15 mouse cellular contexts compared by ENCODE assay signal in genomic region chr2:44849666-44850065, GRCm38 (mm10).
"Had no signal": no experiment of that assay in that cellular context is flagged by ENCODE, and none has a peak within 500 bp of the region (broad histone marks: within the 10 kb centered on the region; RNA-seq: fewer than 3 reads in every experiment).

No protein-coding gene starts in this region.

- H3K4me3 ChIP-seq: neural tube, embryonic 15.5 days; stomach, embryonic 15.5 days had no signal

- H3K4me1 ChIP-seq: neural tube, embryonic 15.5 days; stomach, embryonic 15.5 days had no signal

- DNase-seq: retina, postnatal 1 day; right cerebral cortex, adult 18-20 months; right cerebral cortex, postnatal 14 days; right cerebral cortex, postnatal 25 days; right cerebral cortex, postnatal 4 days; spleen, adult 18-20 months; thymus, adult 18-20 months; thymus, adult 2 months; thymus, postnatal 14 days; thymus, postnatal 25 days; thymus, postnatal 36 days; thymus, postnatal 4 days had no signal

- H3K27ac ChIP-seq: neural tube, embryonic 15.5 days; stomach, embryonic 15.5 days; stomach, postnatal 0 days had no signal
